ENCODE assay signal across 15 mouse cellular contexts in genomic region chr5:21331656-21332055, GRCm38 (mm10). TPM values are rescaled to one million over a fixed set of nuclear protein-coding genes. Genes with fewer than 3 reads are reported as not detected.
DNase-seq lines count a peak whose midpoint lies in the region; ATAC-seq and TF ChIP-seq lines count a peak whose summit lies in the region.
"Had no signal": no experiment of that assay in that cellular context is flagged by ENCODE, and none has a peak within 500 bp of the region (broad histone marks: within the 10 kb centered on the region; RNA-seq: fewer than 3 reads in every experiment).

No protein-coding gene starts in this region.

- no peaks in the 10 kb centered on the region for H3K4me1 ChIP-seq in lung, embryonic 14.5 days (ENCODE audit: insufficient read depth)
- no peaks in the 10 kb centered on the region; the same call in 1 of the 2 replicates for H3K4me1 ChIP-seq in lung, adult 2 months (ENCODE audit: control insufficient read depth, insufficient read depth, low read length)
- peaks cover 40% of the 10 kb centered on the region for H3K4me1 ChIP-seq in heart, embryonic 12.5 days (replicated peaks)

- H3K27me3 ChIP-seq in lung, embryonic 14.5 days (ENCODE audit: insufficient read depth, low read length) = no peaks in the 10 kb centered on the region
- no peaks in the 10 kb centered on the region for H3K27me3 ChIP-seq in heart, embryonic 12.5 days (replicated peaks)
- H3K27me3 ChIP-seq: neural tube, embryonic 15.5 days had no signal

- no peak; the same call in 1 of the 2 replicates for ATAC-seq in lung, embryonic 14.5 days (ENCODE audit: insufficient read depth)
- peak; percentile 68; the same call in 1 of the 2 replicates for ATAC-seq in heart, embryonic 12.5 days (ENCODE audit: insufficient number of reproducible peaks, low FRiP score)
- ATAC-seq in megakaryocyte-erythroid progenitor cell, adult 5-6 weeks (replicated peaks; ENCODE audit: low FRiP score, low TSS enrichment, poor library complexity, severe bottlenecking) = peak; percentile 50; the same call in 1 of the 2 replicates
- ATAC-seq: midbrain, embryonic 13.5 days; Patski had no signal

- H3K4me3 ChIP-seq in lung, embryonic 14.5 days (ENCODE audit: low read depth, low read length) = no peak overlapping the region
- H3K4me3 ChIP-seq in lung, adult 2 months (replicated peaks; ENCODE audit: extremely low read depth, low read depth, low read length) = no peak overlapping the region
- H3K4me3 ChIP-seq in heart, embryonic 12.5 days = no peak overlapping the region
- H3K4me3 ChIP-seq: midbrain, embryonic 13.5 days; neural tube, embryonic 15.5 days had no signal

- 50% methylated on average over 5 of the region's 5 CpGs for WGBS in lung, embryonic 14.5 days
- WGBS in lung, adult 2 months = 43% methylated on average over 5 of the region's 5 CpGs
- 40% methylated on average over 5 of the region's 5 CpGs for WGBS in heart, embryonic 12.5 days

- no peak for TF ChIP-seq POLR2A in lung, adult 2 months (IDR thresholded peaks at IDR 0.05; ENCODE audit: borderline replicate concordance, extremely low read depth, low read depth, low read length)

- no peak overlapping the region for H3K27ac ChIP-seq in lung, embryonic 14.5 days (ENCODE audit: low read depth)
- peak overlapping the region; percentile 80 for H3K27ac ChIP-seq in heart, embryonic 12.5 days (ENCODE audit: poor library complexity, severe bottlenecking)
- H3K27ac ChIP-seq: liver, embryonic 14.5 days; midbrain, embryonic 13.5 days; neural tube, embryonic 15.5 days had no signal

- no peaks in the 10 kb centered on the region for H3K9me3 ChIP-seq in lung, embryonic 14.5 days (ENCODE audit: low read depth, low read length)
- H3K9me3 ChIP-seq in heart, embryonic 12.5 days (replicated peaks) = peaks cover 4% of the 10 kb centered on the region; the same call in 1 of the 2 replicates
- H3K9me3 ChIP-seq: midbrain, embryonic 13.5 days; neural tube, embryonic 15.5 days had no signal

- peak; percentile 41 to 44 for DNase-seq in cerebellum, postnatal 14 days
- no peak for DNase-seq in cerebellum, postnatal 4 days (ENCODE audit: low spot score in 2 of 2)
- DNase-seq in lung, embryonic 14.5 days = peak; percentile 53
- no peak for DNase-seq in lung, adult 2 months
- DNase-seq in right cerebral cortex, postnatal 14 days = no peak
- no peak for DNase-seq in adrenal gland, postnatal 14 days
- DNase-seq: B cell, adult 2 months; cerebellum, postnatal 36 days; thymus, postnatal 25 days had no signal

- H3K36me3 ChIP-seq in lung, embryonic 14.5 days (ENCODE audit: insufficient read depth) = no peaks in the 10 kb centered on the region
- no peaks in the 10 kb centered on the region for H3K36me3 ChIP-seq in heart, embryonic 12.5 days
- H3K36me3 ChIP-seq: midbrain, embryonic 13.5 days; neural tube, embryonic 15.5 days had no signal

- no peak overlapping the region for H3K9ac ChIP-seq in lung, embryonic 14.5 days
- no peak overlapping the region for H3K9ac ChIP-seq in heart, embryonic 12.5 days
- H3K9ac ChIP-seq: liver, embryonic 14.5 days; midbrain, embryonic 13.5 days; neural tube, embryonic 15.5 days had no signal

- TF ChIP-seq CTCF in lung, embryonic 14.5 days (IDR thresholded peaks at IDR 0.05; ENCODE audit: low read depth) = no peak
- TF ChIP-seq CTCF in lung, adult 2 months (IDR thresholded peaks at IDR 0.05; ENCODE audit: insufficient read depth, low read length) = no peak

- no peak overlapping the region for H3K4me2 ChIP-seq in lung, embryonic 14.5 days
- H3K4me2 ChIP-seq in heart, embryonic 12.5 days = no peak overlapping the region
- H3K4me2 ChIP-seq: midbrain, embryonic 13.5 days; neural tube, embryonic 15.5 days had no signal

RNA-seq across cellular contexts. Expression of gene Fgl2, which starts 40.8 kb away (rescaled TPM):
- polyA plus RNA-seq in lung, embryonic 14.5 days (2014; fragmentation: Nextera tagmentation; extraction: Ambion mirVana) = 1.6 and 2.1 TPM in 2 replicates
- polyA plus RNA-seq in lung, adult 2 months (2012; rRNA removed) = 11.8 and 12.6 TPM in 2 replicates
- 34.2 and 35.3 TPM in 2 replicates for polyA plus RNA-seq in heart, embryonic 12.5 days (2016; fragmentation: Nextera tagmentation; extraction: Ambion mirVana)
- 1.2 and 1.8 TPM in 2 replicates for total RNA-seq in megakaryocyte-erythroid progenitor cell, adult 5-6 weeks (2014; fragmentation: Nextera tagmentation)
- total RNA-seq in megakaryocyte-erythroid progenitor cell, adult 5-6 weeks (2017) = 1.6 and 5.8 TPM in 2 replicates
- total RNA-seq in adrenal gland, postnatal 14 days (2021) = 5.4 and 8.8 TPM in 2 replicates
- polyA plus RNA-seq: Patski had no signal

Comparison
In these comparisons a context has a peak if more than half of its experiments do, and no peak if none do; other contexts are left out.
1. DNase-seq: peak in cerebellum, postnatal 14 days (2 of 2) and lung, embryonic 14.5 days (single experiment); none in cerebellum, postnatal 4 days (0 of 2), lung, adult 2 months (single experiment), right cerebral cortex, postnatal 14 days (single experiment) and adrenal gland, postnatal 14 days (single experiment).